Mouse (Mus musculus) ovary, postnatal 10 days (tissue): ENCODE data around the gene Ackr4.
A peak's percentile ranks its signal among the peaks of the same experiment; 100 is the strongest.

Source experiments
- DNase-seq: peaks from one replicate; pipeline ENCODE4 v3.0.0; 2022; ENCODE audit warnings: low spot score

Gene Ackr4

GRCm38 (mm10) chr9:104040362-104040761, 86.4 kb downstream of the Ackr4 start, which contains the start of gene Gm28305:
Gene Gm28305 (plus strand): TSS chr9:104040662.
- DNase-seq: no peak

- no peak for DNase-seq
Observed at GRCm38 (mm10) chr9:104039742-104040141, 87.0 kb downstream of the Ackr4 start.

GRCm38 (mm10) chr9:104039031-104039695, 87.6 kb downstream of the Ackr4 start:
- DNase-seq: no peak

GRCm38 (mm10) chr9:104038266-104038665, 88.5 kb downstream of the Ackr4 start:
- DNase-seq: no peak

- DNase-seq: peak; percentile 41
Observed at GRCm38 (mm10) chr9:104035261-104036015, 91.3 kb downstream of the Ackr4 start.

- DNase-seq: no peak
Observed at GRCm38 (mm10) chr9:104034718-104035117, 92.0 kb downstream of the Ackr4 start.

GRCm38 (mm10) chr9:104034231-104034630, 92.5 kb downstream of the Ackr4 start:
- no peak for DNase-seq
